Mouse (Mus musculus): Measurements from ENCODE around the gene Kcnh8. TPM values are rescaled to one million over a fixed set of nuclear protein-coding genes. Genes with fewer than 3 reads are reported as not detected.
A peak's percentile ranks its signal among the peaks of the same experiment; 100 is the strongest.

Gene Kcnh8
- total and polyA plus RNA-seq, 2 experiments: not detected

DNA sequence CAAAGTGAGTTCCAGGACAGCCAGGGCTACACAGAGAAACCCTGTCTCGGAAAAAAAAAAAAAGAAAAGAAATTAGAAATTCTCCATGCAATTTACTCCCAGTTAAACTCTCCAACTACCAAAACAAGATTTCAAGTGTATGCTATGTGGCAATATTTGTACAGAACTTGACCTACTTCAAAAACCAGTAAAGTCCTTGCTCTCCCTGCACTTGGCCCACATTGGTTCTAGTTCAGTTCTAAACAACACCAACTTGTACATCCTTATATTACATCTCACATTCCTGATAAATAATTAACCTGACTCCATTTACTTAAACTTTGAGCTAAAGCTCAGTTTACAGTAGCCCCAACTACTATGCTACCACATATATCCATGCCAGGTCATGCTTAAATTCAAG is 370.2 kb downstream of the Kcnh8 start:
- no peak overlapping the region for H3K27ac ChIP-seq (replicated peaks; ENCODE audit: insufficient read depth, low read depth, low read length)
- H3K79me2 ChIP-seq (ENCODE audit: control insufficient read depth, insufficient read depth, low read length): no peaks in the 10 kb centered on the region
- no peak overlapping the region for H3K9ac ChIP-seq (ENCODE audit: low read depth, low read length)
- H3K4me3 ChIP-seq (ENCODE audit: insufficient read depth, low read depth, low read length): no peak overlapping the region
- H3K27me3 ChIP-seq (ENCODE audit: control insufficient read depth, insufficient read depth, low read length): no peaks in the 10 kb centered on the region
- WGBS: 57% methylated on average over 1 of the region's 1 CpGs
- DNase-seq (ENCODE audit: extremely low read depth, low read depth, low spot score): peak; percentile 2
- TF ChIP-seq POLR2A (IDR thresholded peaks at IDR 0.05; ENCODE audit: extremely low read depth, insufficient read depth, low read length): no peak
- no peak for TF ChIP-seq CTCF (IDR thresholded peaks at IDR 0.05; ENCODE audit: low read depth, low read length)
- no peaks in the 10 kb centered on the region for H3K4me1 ChIP-seq (ENCODE audit: control insufficient read depth, insufficient read depth, low read length)
- no peaks in the 10 kb centered on the region for H3K36me3 ChIP-seq (ENCODE audit: control insufficient read depth, insufficient read depth, low read length)

- WGBS: 87% methylated on average over 4 of the region's 4 CpGs
- TF ChIP-seq POLR2A (IDR thresholded peaks at IDR 0.05; ENCODE audit: extremely low read depth, insufficient read depth, low read length) (no peak), CTCF (IDR thresholded peaks at IDR 0.05; ENCODE audit: low read depth, low read length) (no peak)
- H3K4me1 ChIP-seq (ENCODE audit: control insufficient read depth, insufficient read depth, low read length): no peaks in the 10 kb centered on the region
Observed at GRCm38 (mm10) chr17:52980958-52981357, 378.4 kb downstream of the Kcnh8 start.

More at GRCm38 (mm10) chr17:52980958-52981357, 378.4 kb downstream of the Kcnh8 start:
- Histone ChIP-seq H3K27me3 (ENCODE audit: control insufficient read depth, insufficient read depth, low read length) (no peaks in the 10 kb centered on the region), H3K9ac (ENCODE audit: low read depth, low read length) (no peak overlapping the region), H3K36me3 (ENCODE audit: control insufficient read depth, insufficient read depth, low read length) (no peaks in the 10 kb centered on the region), H3K27ac (replicated peaks; ENCODE audit: insufficient read depth, low read depth, low read length) (no peak overlapping the region), H3K4me3 (ENCODE audit: insufficient read depth, low read depth, low read length) (no peak overlapping the region), H3K79me2 (ENCODE audit: control insufficient read depth, insufficient read depth, low read length) (no peaks in the 10 kb centered on the region)
- no peak for DNase-seq (ENCODE audit: extremely low read depth, low read depth, low spot score)
